Mouse (Mus musculus): ENCODE data around the gene Irf3. TPM values are rescaled to one million over a fixed set of nuclear protein-coding genes. Genes with fewer than 3 reads are reported as not detected.
A peak's percentile ranks its signal among the peaks of the same experiment; 100 is the strongest.

The Irf3 gene
- 61.8 and 71.1 TPM in 2 replicates for polyA plus RNA-seq (2016; fragmentation: Nextera tagmentation; extraction: Ambion mirVana)

DNA sequence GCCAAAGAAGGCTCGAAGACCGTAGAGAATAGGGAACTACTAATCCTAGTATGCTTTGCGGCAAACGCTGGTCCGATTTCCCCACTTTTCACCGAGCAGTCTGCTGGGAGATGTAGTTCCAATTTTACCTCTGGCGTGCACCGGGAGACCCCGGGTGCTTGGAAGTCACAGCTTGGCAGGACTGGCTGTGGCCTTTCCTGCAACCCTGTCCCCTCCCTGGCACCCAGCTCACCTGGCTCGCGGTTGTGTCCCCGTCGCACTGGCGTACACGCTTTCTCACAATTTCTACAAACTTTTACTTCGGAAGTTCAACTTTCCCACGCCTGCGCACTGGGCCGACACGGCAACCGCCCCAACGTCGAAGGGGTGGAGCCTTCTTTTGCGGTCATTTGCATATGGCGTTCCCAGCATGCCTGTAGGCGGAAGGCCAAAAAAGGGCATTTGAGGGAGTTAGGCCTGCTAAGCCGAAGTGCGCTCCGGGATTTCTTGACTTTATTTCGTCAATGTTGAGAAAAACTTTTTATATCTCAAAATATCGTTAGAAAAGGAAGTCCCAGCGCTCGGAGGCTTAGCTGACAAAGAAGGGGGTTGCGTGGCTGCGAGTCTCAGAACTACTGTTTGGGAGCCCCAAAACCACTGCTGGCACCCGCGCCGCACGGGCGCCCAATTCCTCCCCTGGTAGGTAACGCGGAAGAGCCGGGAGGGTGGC is at the start of gene Irf3:
Gene Irf3, plus strand, starts transcription at position 418 of the 709 bp plus-strand sequence.
- Histone ChIP-seq H3K27me3 (ENCODE audit: insufficient read depth, poor library complexity, severe bottlenecking) (no peaks in the 10 kb centered on the region), H3K27ac (peak within 1 kb of the TSS; percentile 92), H3K9me3 (no peaks in the 10 kb centered on the region), H3K4me1 (peaks cover 48% of the 10 kb centered on the region), H3K36me3 (peaks cover 68% of the 10 kb centered on the region), H3K4me3 (peak within 1 kb of the TSS; percentile 76)
- DNase-seq (ENCODE audit: low spot score) = peak; percentile 98
- under 1% methylated on average over 43 of the region's 43 CpGs for WGBS

GRCm38 (mm10) chr7:44949922-44950321 is 47.5 kb upstream of the Irf3 start:
- peaks cover 48% of the 10 kb centered on the region for H3K27me3 ChIP-seq (ENCODE audit: insufficient read depth, poor library complexity, severe bottlenecking)
- H3K36me3 ChIP-seq = no peaks in the 10 kb centered on the region
- 73% methylated on average over 6 of the region's 6 CpGs for WGBS
- H3K4me3 ChIP-seq = no peak overlapping the region
- peaks cover 18% of the 10 kb centered on the region for H3K4me1 ChIP-seq
- DNase-seq (ENCODE audit: low spot score) = no peak
- H3K27ac ChIP-seq = no peak overlapping the region
- no peaks in the 10 kb centered on the region for H3K9me3 ChIP-seq

DNA sequence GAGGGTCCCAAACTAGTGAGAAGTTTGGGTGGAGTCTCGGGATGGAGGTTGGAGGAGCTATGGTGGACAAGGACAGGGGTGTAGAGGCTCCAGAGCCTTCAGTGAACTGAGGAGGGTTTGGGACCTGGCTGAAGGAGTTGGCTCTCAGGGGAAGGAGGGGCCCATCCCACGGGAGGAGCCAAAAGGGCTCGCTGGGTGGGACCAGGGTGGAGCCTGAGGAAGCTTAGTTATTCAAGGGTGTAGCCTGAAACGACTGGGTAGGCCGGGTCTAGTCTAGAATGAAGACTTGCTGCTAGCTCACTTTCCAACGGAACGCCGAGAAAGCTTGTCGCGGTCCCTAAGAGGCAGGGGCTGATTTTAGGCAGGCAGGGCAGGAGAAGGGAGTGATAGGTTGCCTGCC is 45.5 kb upstream of the Irf3 start:
- H3K36me3 ChIP-seq = no peaks in the 10 kb centered on the region
- peak; percentile 87 for DNase-seq (ENCODE audit: low spot score)
- H3K27me3 ChIP-seq (ENCODE audit: insufficient read depth, poor library complexity, severe bottlenecking) = peaks cover 48% of the 10 kb centered on the region
- H3K4me3 ChIP-seq = peak overlapping the region; percentile 56
- peaks cover 18% of the 10 kb centered on the region for H3K4me1 ChIP-seq
- H3K27ac ChIP-seq = peak overlapping the region; percentile 74; the same call in 1 of the 2 replicates
- no peaks in the 10 kb centered on the region for H3K9me3 ChIP-seq
- 1% methylated on average over 10 of the region's 10 CpGs for WGBS

DNA sequence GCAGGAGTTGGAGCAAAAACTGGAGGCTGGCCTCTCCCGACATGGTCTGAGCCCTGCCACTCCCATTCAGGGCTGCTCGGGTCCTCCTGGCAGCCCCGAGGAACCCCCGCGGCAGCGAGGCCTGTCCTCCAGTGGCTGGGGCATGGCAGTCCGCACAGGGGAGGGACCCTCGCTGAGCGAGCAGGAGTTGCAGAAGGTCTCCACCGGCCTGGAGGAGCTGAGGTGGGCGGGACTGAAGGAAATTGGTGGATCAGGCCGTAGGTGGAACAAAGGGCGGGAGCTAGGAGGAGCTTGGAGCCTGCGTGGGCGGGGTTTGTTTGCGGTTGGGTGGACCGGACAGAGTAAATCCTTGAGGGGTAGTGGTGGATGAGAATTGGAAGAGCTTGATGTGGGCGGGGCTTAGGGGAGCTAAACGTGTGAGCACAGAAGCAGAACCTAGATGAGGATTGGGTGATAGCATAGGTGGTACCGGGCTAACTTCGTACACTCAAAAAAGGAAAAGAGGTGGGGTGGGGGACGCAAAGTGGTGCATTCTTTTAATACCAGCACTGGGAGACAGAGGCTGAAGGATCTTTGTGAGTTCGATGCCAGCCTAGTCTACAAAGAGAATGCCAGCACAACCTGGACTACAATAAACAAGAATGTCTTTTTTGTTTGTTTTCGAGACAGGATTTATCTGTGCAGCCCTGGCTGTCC is 44.7 kb upstream of the Irf3 start:
- WGBS = 6% methylated on average over 24 of the region's 24 CpGs
- H3K9me3 ChIP-seq = no peaks in the 10 kb centered on the region
- H3K27ac ChIP-seq = peak overlapping the region; percentile 74; the same call in 1 of the 2 replicates
- peaks cover 49% of the 10 kb centered on the region for H3K27me3 ChIP-seq (ENCODE audit: insufficient read depth, poor library complexity, severe bottlenecking)
- H3K4me3 ChIP-seq = peak overlapping the region; percentile 56
- peaks cover 23% of the 10 kb centered on the region for H3K4me1 ChIP-seq
- no peaks in the 10 kb centered on the region for H3K36me3 ChIP-seq
- peak; percentile 97 for DNase-seq (ENCODE audit: low spot score)

DNA sequence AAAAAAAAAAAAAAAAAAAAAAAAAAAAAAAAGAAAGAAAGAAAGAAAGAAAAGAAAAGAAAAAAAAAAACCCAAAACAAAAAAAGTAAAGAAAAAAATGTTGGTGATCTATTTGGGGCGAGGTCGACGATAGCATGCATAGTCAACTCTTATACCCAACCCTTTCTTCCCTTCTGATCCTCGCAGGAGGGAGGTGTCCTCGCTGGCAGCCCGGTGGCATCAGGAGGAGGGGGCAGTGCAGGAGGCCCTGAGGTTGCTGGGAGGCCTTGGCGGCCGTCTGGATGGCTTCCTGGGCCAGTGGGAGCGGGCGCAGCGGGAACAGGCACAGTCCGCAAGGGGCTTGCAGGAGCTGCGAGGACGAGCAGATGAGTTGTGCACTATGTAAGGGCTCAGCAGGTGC is 43.9 kb upstream of the Irf3 start:
- H3K4me1 ChIP-seq = peaks cover 24% of the 10 kb centered on the region
- H3K27me3 ChIP-seq (ENCODE audit: insufficient read depth, poor library complexity, severe bottlenecking) = peaks cover 42% of the 10 kb centered on the region
- DNase-seq (ENCODE audit: low spot score) = no peak
- no peak overlapping the region for H3K4me3 ChIP-seq
- no peak overlapping the region for H3K27ac ChIP-seq
- H3K9me3 ChIP-seq = no peaks in the 10 kb centered on the region
- 51% methylated on average over 14 of the region's 14 CpGs for WGBS
- no peaks in the 10 kb centered on the region for H3K36me3 ChIP-seq

GRCm38 (mm10) chr7:44954091-44954885 is 43.2 kb upstream of the Irf3 start:
- peaks cover 3% of the 10 kb centered on the region; the same call in 1 of the 2 replicates for H3K36me3 ChIP-seq
- DNase-seq (ENCODE audit: low spot score) = no peak
- H3K27me3 ChIP-seq (ENCODE audit: insufficient read depth, poor library complexity, severe bottlenecking) = peaks cover 40% of the 10 kb centered on the region
- no peaks in the 10 kb centered on the region for H3K9me3 ChIP-seq
- peaks cover 24% of the 10 kb centered on the region for H3K4me1 ChIP-seq
- H3K4me3 ChIP-seq = no peak overlapping the region
- no peak overlapping the region for H3K27ac ChIP-seq
- 74% methylated on average over 12 of the region's 12 CpGs for WGBS

DNA sequence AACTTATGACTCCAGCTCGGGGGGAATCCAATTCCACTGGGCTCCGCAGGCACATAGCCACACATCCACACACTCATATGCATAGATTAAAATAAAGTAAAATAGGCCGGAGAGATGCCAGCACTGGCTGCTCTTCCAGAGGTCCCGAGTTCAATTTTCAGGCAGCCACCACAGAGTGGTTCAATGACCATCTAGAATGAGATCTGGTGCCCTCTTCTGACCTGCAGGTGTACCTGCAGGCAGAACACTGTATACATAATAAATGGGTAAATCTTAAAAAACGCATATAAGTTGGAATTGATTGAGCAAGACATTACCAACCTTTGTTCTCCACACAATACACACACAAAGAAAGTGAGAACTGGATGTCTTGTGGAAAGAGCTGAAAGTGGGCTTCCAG is 41.8 kb upstream of the Irf3 start:
- peaks cover 24% of the 10 kb centered on the region for H3K4me1 ChIP-seq
- no peaks in the 10 kb centered on the region for H3K9me3 ChIP-seq
- no peak overlapping the region for H3K27ac ChIP-seq
- H3K4me3 ChIP-seq = no peak overlapping the region
- H3K27me3 ChIP-seq (ENCODE audit: insufficient read depth, poor library complexity, severe bottlenecking) = peaks cover 27% of the 10 kb centered on the region
- 53% methylated on average over 5 of the region's 5 CpGs for WGBS
- peaks cover 7% of the 10 kb centered on the region for H3K36me3 ChIP-seq
- no peak for DNase-seq (ENCODE audit: low spot score)

- H3K9me3 ChIP-seq = no peaks in the 10 kb centered on the region
- peaks cover 13% of the 10 kb centered on the region for H3K36me3 ChIP-seq
- H3K27ac ChIP-seq = no peak overlapping the region
- DNase-seq (ENCODE audit: low spot score) = no peak
- 63% methylated on average over 6 of the region's 6 CpGs for WGBS
- no peak overlapping the region for H3K4me3 ChIP-seq
- peaks cover 24% of the 10 kb centered on the region for H3K4me1 ChIP-seq
- peaks cover 20% of the 10 kb centered on the region for H3K27me3 ChIP-seq (ENCODE audit: insufficient read depth, poor library complexity, severe bottlenecking)
Observed at GRCm38 (mm10) chr7:44956266-44956665, 41.2 kb upstream of the Irf3 start.

- H3K9me3 ChIP-seq = no peaks in the 10 kb centered on the region
- no peak overlapping the region for H3K27ac ChIP-seq
- peaks cover 15% of the 10 kb centered on the region for H3K4me1 ChIP-seq
- peaks cover 11% of the 10 kb centered on the region; the same call in 1 of the 2 replicates for H3K27me3 ChIP-seq (ENCODE audit: insufficient read depth, poor library complexity, severe bottlenecking)
- H3K36me3 ChIP-seq = peaks cover 21% of the 10 kb centered on the region
- DNase-seq (ENCODE audit: low spot score) = peak; percentile 71
- no peak overlapping the region for H3K4me3 ChIP-seq
- WGBS = 66% methylated on average over 20 of the region's 20 CpGs
Observed at GRCm38 (mm10) chr7:44957183-44957835, 40.1 kb upstream of the Irf3 start.

DNA sequence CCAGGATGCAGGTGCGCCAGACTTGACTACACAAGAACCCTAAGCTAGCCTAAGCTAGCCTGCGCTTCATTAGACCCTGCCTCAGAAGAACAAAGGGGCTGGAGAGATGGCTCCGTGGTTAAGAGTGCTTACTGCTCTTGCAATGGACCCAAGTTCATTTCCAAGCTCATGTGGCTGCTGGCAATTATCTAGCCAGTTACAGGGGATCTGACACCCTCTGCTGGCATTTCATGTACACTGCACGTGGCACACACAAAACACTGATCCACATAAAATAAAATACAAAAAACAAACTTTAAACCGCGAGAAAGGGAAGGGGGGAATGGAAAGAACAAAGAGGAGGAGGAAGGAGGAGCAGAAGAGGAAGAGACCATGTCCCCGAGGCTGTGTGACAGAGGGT is 39.2 kb upstream of the Irf3 start:
- Histone ChIP-seq H3K4me1 (peaks cover 6% of the 10 kb centered on the region; the same call in 1 of the 2 replicates), H3K4me3 (no peak overlapping the region), H3K36me3 (peaks cover 28% of the 10 kb centered on the region), H3K27me3 (ENCODE audit: insufficient read depth, poor library complexity, severe bottlenecking) (peaks cover 11% of the 10 kb centered on the region; the same call in 1 of the 2 replicates), H3K27ac (no peak overlapping the region), H3K9me3 (no peaks in the 10 kb centered on the region)
- no peak for DNase-seq (ENCODE audit: low spot score)
- 53% methylated on average over 7 of the region's 7 CpGs for WGBS

- WGBS = 67% methylated on average over 8 of the region's 8 CpGs
- Histone ChIP-seq H3K4me3 (no peak overlapping the region), H3K4me1 (peaks cover 6% of the 10 kb centered on the region; the same call in 1 of the 2 replicates), H3K9me3 (no peaks in the 10 kb centered on the region), H3K36me3 (peaks cover 36% of the 10 kb centered on the region), H3K27me3 (ENCODE audit: insufficient read depth, poor library complexity, severe bottlenecking) (peaks cover 6% of the 10 kb centered on the region; the same call in 1 of the 2 replicates), H3K27ac (no peak overlapping the region)
- DNase-seq (ENCODE audit: low spot score) = no peak
Observed at GRCm38 (mm10) chr7:44959281-44959680, 38.2 kb upstream of the Irf3 start.

DNA sequence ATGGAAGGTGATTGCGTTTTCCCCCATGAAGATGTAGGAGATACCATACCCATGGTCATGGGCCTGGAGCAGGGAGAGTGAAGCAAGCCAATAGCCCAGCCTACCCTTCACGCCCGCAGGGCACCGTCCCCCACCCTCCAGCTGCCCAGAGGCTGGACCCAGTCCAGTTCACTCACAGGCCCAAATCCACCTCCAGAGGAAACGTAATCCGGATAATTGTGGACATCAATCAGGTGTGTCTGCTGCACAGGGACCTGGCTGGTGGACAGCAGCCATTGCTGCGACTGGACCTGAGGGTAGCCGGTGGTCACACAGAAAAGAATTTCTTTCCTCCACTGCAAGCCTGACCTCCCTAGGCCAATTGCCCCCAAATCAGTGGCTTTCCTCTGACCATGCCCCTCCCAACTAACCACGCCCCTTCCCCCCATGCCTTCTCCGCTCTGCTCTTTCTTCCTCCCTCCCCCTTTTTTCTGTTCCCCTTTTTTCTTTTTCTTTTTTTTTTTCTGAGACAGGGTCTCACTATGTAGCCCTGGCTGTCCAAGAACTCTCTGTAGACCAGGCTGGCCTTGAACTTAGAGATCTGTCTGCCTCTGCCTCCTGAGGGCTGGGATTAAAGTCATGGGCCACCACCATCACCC is 37.5 kb upstream of the Irf3 start:
- H3K27ac ChIP-seq = no peak overlapping the region
- peaks cover 6% of the 10 kb centered on the region; the same call in 1 of the 2 replicates for H3K4me1 ChIP-seq
- peaks cover 5% of the 10 kb centered on the region; the same call in 1 of the 2 replicates for H3K27me3 ChIP-seq (ENCODE audit: insufficient read depth, poor library complexity, severe bottlenecking)
- H3K36me3 ChIP-seq = peaks cover 38% of the 10 kb centered on the region
- 0 out of 2 replicates have a peak overlapping the region, but pooled peaks have one; percentile 3 for H3K4me3 ChIP-seq
- no peak for DNase-seq (ENCODE audit: low spot score)
- no peaks in the 10 kb centered on the region for H3K9me3 ChIP-seq
- WGBS = 86% methylated on average over 10 of the region's 10 CpGs
